Mouse (Mus musculus) forebrain, embryonic 15.5 days (tissue): Measurements from ENCODE around the gene Efhd1. TPM values are rescaled to one million over a fixed set of nuclear protein-coding genes. Genes with fewer than 3 reads are reported as not detected.

Experiments
- ATAC-seq: fragments of 200-750 bp; cut with Nextera tagmentation; replicated peaks from 2 replicates; pipeline ENCODE4 v1.8.0; 2017; ENCODE audit warnings: mild to moderate bottlenecking, moderate TSS enrichment, moderate library complexity
- H3K27ac ChIP-seq: fragments of 300-500 bp; sonication (generic); replicated peaks from 2 replicates; pipeline ENCODE4 v1.5.1; 2015; ENCODE audit warnings: mild to moderate bottlenecking, inconsistent platforms
- H3K27me3 ChIP-seq: fragments of 300-500 bp; sonication (generic); 2 replicates; pipeline ENCODE4 v1.6.1; 2015; ENCODE audit warnings: inconsistent platforms
- H3K36me3 ChIP-seq: fragments of 300-500 bp; sonication (generic); 2 replicates; pipeline ENCODE4 v1.6.1; 2015; ENCODE audit warnings: mild to moderate bottlenecking, inconsistent platforms
- H3K4me1 ChIP-seq: fragments of 300-500 bp; sonication (generic); 2 replicates; pipeline ENCODE4 v1.6.1; 2015; ENCODE audit warnings: inconsistent platforms
- H3K4me2 ChIP-seq: fragments of 300-500 bp; sonication (generic); replicated peaks from 2 replicates; pipeline ENCODE4 v1.6.1; 2015; ENCODE audit warnings: mild to moderate bottlenecking, inconsistent platforms
- H3K4me3 ChIP-seq: fragments of 300-500 bp; sonication (generic); 2 replicates; pipeline ENCODE4 v1.5.1; 2015; ENCODE audit warnings: mild to moderate bottlenecking, inconsistent platforms
- H3K9ac ChIP-seq: fragments of 300-500 bp; sonication (generic); replicated peaks from 2 replicates; pipeline ENCODE4 v1.6.1; 2015; ENCODE audit warnings: mild to moderate bottlenecking, inconsistent platforms
- H3K9me3 ChIP-seq: fragments of 300-500 bp; sonication (generic); 2 replicates; pipeline ENCODE4 v1.6.1; 2016; ENCODE audit warnings: inconsistent platforms
- WGBS: fragments of 180-500 bp; shearing (Covaris S2); methylation state at CpG from one replicate; pipeline ENCODE4 v1.1.7; 2015; ENCODE audit warnings: mixed read lengths; 5-methylcytosine and 5-hydroxymethylcytosine counted together
- polyA plus RNA-seq: library from polyadenylated mRNA; unstranded; fragments of >200 nt; fragmentation: Nextera tagmentation; extraction: Ambion mirVana; gene quantifications from 2 replicates; pipeline ENCODE4 v1.2.1, GENCODE M21; 2015

Efhd1 gene
- polyA plus RNA-seq, 1 experiment from 2014 or later, result 0.90 TPM

DNA sequence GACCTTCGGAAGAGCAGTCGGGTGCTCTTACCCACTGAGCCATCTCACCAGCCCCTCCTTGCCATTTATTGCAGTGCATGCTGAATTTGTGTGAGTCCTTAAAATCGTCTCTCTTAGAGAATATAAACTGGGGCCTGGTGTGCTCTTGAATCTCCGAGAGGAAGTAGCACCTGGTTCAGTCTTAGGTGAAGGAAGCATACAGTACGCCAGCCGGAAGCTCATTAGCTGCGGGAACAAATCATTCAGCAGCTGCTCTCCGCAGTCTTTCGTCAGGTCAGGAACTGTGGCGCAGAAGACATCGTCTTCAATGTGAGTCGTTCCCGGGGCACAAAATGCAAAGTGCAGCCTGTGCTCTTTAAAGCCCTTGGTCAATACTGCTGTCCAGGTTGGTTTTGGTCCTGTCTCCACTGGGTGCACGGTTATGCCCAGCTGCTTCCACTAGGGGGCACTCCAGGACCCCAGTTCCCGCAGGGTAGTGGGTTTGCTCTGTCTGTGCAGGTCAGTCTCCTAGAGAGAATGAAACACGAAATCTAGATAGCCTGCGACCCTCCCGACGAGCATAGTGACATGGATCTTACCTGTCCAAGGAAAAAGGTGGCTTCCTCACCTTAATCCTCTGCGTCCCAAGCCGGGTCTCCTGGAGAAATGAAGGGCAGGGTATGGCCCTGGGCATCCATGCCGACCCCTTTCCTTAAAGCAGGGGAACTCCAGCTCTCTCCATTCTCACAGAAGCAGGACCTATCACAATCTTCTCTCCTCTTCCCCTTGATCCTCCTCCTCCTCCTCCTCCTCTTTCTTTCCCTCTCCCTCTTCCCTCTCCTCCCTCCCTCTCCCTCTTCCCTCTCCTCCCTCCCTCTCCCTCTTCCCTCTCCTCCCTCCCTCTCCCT is 18.0 kb upstream of the Efhd1 start:
- H3K27ac ChIP-seq, result no peak overlapping the region
- H3K36me3 ChIP-seq, result no peaks in the 10 kb centered on the region
- no peaks in the 10 kb centered on the region for H3K9me3 ChIP-seq
- H3K27me3 ChIP-seq, result no peaks in the 10 kb centered on the region
- no peak overlapping the region for H3K9ac ChIP-seq
- no peak overlapping the region for H3K4me3 ChIP-seq
- whole genome bisulfite sequencing, result 24% methylated on average over 22 of the region's 22 CpGs
- H3K4me2 ChIP-seq, result peak overlapping the region; percentile 23; the same call in 1 of the 2 replicates
- H3K4me1 ChIP-seq, result no peaks in the 10 kb centered on the region
- ATAC-seq, result peak; percentile 88

GRCm38 (mm10) chr1:87252040-87252609 is 12.0 kb upstream of the Efhd1 start:
- Histone ChIP-seq H3K4me1 (no peaks in the 10 kb centered on the region), H3K27ac (no peak overlapping the region), H3K4me3 (no peak overlapping the region), H3K4me2 (no peak overlapping the region), H3K36me3 (no peaks in the 10 kb centered on the region), H3K9ac (no peak overlapping the region), H3K27me3 (no peaks in the 10 kb centered on the region), H3K9me3 (no peaks in the 10 kb centered on the region)
- ATAC-seq, result no peak
- WGBS, result 54% methylated on average over 5 of the region's 5 CpGs

GRCm38 (mm10) chr1:87255173-87255572 is 9.0 kb upstream of the Efhd1 start:
- no peaks in the 10 kb centered on the region for H3K27me3 ChIP-seq
- WGBS, result 70% methylated on average over 4 of the region's 4 CpGs
- H3K36me3 ChIP-seq, result no peaks in the 10 kb centered on the region
- no peak for ATAC-seq
- H3K27ac ChIP-seq, result no peak overlapping the region
- no peak overlapping the region for H3K4me2 ChIP-seq
- no peaks in the 10 kb centered on the region for H3K9me3 ChIP-seq
- peaks cover 4% of the 10 kb centered on the region; the same call in 1 of the 2 replicates for H3K4me1 ChIP-seq
- H3K4me3 ChIP-seq, result no peak overlapping the region
- H3K9ac ChIP-seq, result no peak overlapping the region

DNA sequence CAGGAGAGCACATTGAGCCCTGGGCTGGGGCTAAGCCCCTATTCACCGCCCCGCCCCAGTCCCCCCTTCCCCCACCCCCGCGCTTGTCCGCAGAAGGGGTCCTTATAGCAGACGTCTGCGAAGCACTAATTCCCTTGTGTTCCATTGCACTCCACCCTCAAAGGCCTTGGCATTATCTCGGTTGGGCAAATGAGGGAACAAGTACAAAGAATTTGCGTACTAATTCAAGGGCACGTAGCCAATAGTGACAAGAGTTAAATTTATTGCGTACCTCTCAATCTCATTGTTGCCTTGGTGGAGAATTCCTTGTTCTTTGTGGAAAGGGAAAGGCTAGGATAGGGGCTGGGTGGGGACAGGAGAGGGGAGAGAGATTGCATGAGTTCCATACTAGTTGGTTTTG is 6.5 kb upstream of the Efhd1 start:
- Histone ChIP-seq H3K4me3 (no peak overlapping the region), H3K27me3 (peaks cover under 1% of the 10 kb centered on the region; the same call in 1 of the 2 replicates), H3K9me3 (no peaks in the 10 kb centered on the region), H3K4me1 (peaks cover 4% of the 10 kb centered on the region; the same call in 1 of the 2 replicates), H3K36me3 (no peaks in the 10 kb centered on the region), H3K4me2 (no peak overlapping the region), H3K27ac (no peak overlapping the region), H3K9ac (no peak overlapping the region)
- ATAC-seq, result no peak
- 6% methylated on average over 11 of the region's 11 CpGs for WGBS

DNA sequence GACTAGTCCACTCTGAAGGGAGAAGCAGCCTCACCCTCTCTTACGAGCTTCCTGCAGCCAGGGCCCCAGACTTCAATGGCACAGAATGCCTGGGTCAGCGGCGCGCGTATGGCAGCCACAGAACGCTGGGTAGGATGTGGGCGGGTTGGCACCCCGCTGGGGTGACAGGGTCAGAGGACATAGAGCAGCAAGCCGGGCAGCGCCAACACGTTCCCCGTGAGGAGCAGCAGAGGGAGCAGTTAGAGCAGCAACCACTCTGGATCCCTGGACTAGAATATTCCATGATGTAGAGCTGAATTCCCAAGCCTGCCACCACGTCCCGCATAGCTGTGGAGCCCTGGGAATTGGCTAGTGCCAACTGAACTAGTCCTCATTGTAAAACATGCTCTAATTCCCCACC is 5.7 kb upstream of the Efhd1 start:
- WGBS, result 20% methylated on average over 14 of the region's 14 CpGs
- H3K4me3 ChIP-seq, result no peak overlapping the region
- H3K4me1 ChIP-seq, result peaks cover 9% of the 10 kb centered on the region
- no peaks in the 10 kb centered on the region for H3K36me3 ChIP-seq
- H3K4me2 ChIP-seq, result no peak overlapping the region
- no peak for ATAC-seq
- no peaks in the 10 kb centered on the region for H3K9me3 ChIP-seq
- H3K27ac ChIP-seq, result no peak overlapping the region
- no peak overlapping the region for H3K9ac ChIP-seq
- H3K27me3 ChIP-seq, result peaks cover 7% of the 10 kb centered on the region; the same call in 1 of the 2 replicates

DNA sequence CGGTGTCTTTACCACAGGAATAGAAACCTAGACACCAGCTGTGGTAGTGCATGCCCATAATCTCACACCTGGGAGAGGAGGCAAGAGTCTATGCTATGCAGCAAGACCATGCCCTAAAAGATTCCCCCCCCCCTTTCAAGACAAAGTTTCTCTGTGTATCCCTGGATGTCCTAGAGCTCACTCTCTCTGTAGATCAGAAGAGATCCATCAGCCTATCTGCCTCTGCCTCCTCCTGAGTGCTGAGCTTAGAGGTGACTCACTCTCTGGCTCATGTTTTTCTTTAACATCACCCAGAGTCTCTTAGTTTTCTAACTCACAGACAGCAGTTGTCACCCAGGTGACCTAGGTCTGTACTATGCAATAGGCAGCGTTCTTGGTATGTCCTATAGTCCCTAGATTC is 4.8 kb upstream of the Efhd1 start:
- H3K27me3 ChIP-seq, result peaks cover 15% of the 10 kb centered on the region; the same call in 1 of the 2 replicates
- ATAC-seq, result no peak
- 87% methylated on average over 2 of the region's 2 CpGs for WGBS

GRCm38 (mm10) chr1:87263257-87263656 is 906 bp upstream of the Efhd1 start:
- peaks cover 29% of the 10 kb centered on the region for H3K4me1 ChIP-seq
- peaks cover 42% of the 10 kb centered on the region for H3K27me3 ChIP-seq
- no peak overlapping the region for H3K9ac ChIP-seq
- H3K4me3 ChIP-seq, result no peak overlapping the region
- H3K4me2 ChIP-seq, result peak overlapping the region; percentile 100; the same call in 1 of the 2 replicates
- 3% methylated on average over 9 of the region's 9 CpGs for WGBS
- no peaks in the 10 kb centered on the region for H3K9me3 ChIP-seq
- no peaks in the 10 kb centered on the region for H3K36me3 ChIP-seq
- H3K27ac ChIP-seq, result no peak overlapping the region
- ATAC-seq, result no peak

More for the DNA sequence above, 4.8 kb upstream of the Efhd1 start:
- Histone ChIP-seq H3K36me3 (no peaks in the 10 kb centered on the region), H3K9ac (no peak overlapping the region), H3K4me2 (no peak overlapping the region), H3K27ac (no peak overlapping the region), H3K4me1 (peaks cover 18% of the 10 kb centered on the region), H3K9me3 (no peaks in the 10 kb centered on the region), H3K4me3 (no peak overlapping the region)

DNA sequence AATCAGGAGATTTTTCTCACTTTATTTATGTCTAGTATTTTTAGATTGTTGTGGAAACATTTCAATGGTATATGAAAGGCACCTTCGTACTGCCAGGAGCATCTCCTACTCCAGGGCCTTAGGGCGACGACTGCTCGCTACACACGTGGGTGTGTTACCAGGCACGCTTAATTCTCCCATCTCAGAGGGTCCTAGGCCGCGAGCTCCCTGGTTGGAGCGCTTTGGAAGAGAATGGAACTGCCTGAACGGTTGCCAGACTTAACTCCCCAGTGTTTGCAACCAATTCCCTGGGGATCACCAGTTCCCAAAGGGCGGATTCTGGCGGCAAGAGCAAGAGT is 398 bp upstream of the Efhd1 start:
- Histone ChIP-seq H3K27me3 (peaks cover 43% of the 10 kb centered on the region), H3K36me3 (no peaks in the 10 kb centered on the region), H3K4me3 (peak overlapping the region; percentile 56), H3K4me2 (peak overlapping the region; percentile 100), H3K27ac (no peak overlapping the region), H3K9me3 (no peaks in the 10 kb centered on the region), H3K4me1 (peaks cover 29% of the 10 kb centered on the region), H3K9ac (peak overlapping the region; percentile 47; the same call in 1 of the 2 replicates)
- WGBS, result 2% methylated on average over 12 of the region's 12 CpGs
- ATAC-seq, result 0 out of 2 replicates have a peak, but pooled peaks have one; percentile 46

DNA sequence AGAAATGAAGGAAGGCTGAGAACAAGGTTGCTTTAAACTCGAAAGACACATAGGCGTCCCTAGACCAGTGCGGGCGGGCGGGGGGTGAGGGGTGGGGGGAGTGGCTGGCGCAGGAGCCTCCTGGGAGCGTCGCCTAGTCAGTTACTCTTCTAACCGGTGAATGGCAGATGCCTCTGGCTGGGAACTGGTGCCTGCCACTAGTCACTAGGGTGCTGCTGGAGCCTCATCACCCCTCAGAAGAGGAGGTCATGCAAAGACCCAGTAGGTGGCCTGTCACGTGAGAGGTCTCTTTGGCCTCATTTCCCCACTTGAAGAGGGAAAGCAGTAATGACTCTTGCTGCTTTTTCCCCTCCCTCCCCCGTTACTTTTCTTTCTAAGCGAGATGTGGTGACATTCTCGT is 1.0 kb downstream of the Efhd1 start:
- ATAC-seq, result peak; percentile 42; the same call in 1 of the 2 replicates
- no peaks in the 10 kb centered on the region for H3K9me3 ChIP-seq
- H3K9ac ChIP-seq, result no peak overlapping the region
- peak overlapping the region; percentile 56 for H3K4me3 ChIP-seq
- H3K27me3 ChIP-seq, result peaks cover 45% of the 10 kb centered on the region
- under 1% methylated on average over 13 of the region's 13 CpGs for WGBS
- H3K36me3 ChIP-seq, result no peaks in the 10 kb centered on the region
- peaks cover 29% of the 10 kb centered on the region for H3K4me1 ChIP-seq
- peak overlapping the region; percentile 100 for H3K4me2 ChIP-seq
- H3K27ac ChIP-seq, result no peak overlapping the region

DNA sequence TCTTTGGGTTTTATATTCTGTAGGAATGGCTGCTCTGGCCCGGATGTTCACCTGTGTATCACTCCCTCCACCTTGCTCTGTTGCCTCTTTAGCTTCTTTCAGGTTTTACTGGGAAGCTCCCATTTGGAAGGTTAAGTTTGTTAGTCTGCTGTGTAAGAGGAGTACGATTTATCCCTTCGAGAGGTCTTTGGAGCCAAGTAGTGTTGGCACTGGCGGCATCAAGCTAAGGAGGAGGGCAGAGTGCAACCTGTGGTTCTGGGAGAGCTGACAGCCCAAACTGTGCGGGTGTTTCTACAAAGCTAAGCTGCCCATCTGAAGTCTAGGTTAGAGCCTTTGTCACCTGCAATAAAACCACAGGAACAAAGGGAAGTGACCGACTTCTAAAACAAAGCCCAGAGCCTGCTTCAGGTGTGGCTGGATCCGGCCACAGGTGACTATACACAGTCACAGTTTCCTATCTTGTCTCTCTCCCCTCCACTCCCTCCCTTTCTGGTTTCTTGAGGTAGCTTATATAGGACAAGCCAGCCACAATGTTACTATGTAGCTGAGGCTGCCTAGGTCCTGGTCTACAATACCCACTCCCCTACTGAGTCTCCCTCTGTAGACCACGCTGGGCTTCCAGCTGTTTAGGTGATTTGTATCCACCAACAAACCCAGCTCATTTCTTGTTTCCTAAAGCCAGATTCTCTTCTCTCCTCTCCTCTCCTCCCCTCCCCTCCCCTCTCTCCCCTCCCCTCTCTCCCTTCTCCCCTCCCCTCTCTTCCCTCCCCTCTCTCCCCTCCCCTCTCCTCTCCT is 2.3 kb downstream of the Efhd1 start:
- no peak for ATAC-seq
- 36% methylated on average over 8 of the region's 8 CpGs for WGBS
- peaks cover 45% of the 10 kb centered on the region for H3K27me3 ChIP-seq

DNA sequence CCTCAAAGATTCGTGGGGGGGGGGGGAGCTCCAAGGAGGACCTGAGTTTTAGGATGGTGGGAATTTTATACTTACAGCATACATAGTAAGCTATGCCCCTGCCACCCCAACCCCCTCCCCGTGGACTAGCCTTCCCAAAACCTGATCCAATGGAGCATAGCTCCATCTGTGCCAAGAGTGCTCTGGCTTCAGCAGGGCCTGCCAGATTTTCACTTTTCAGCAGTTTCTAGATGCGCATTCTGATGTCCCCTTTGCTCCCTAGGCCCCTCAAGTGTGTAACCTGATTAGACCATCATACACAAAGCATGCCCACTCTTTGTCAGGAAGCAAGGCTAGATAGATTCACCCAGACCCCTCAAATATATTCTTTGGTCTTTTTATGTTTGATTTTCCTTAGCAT is 6.0 kb downstream of the Efhd1 start:
- H3K4me3 ChIP-seq, result no peak overlapping the region
- ATAC-seq, result 0 out of 2 replicates have a peak, but pooled peaks have one; percentile 26
- H3K4me1 ChIP-seq, result peaks cover 17% of the 10 kb centered on the region
- WGBS, result 29% methylated on average over 3 of the region's 3 CpGs
- 0 out of 2 replicates have a peak overlapping the region, but pooled peaks have one; percentile 15 for H3K27ac ChIP-seq
- no peak overlapping the region for H3K9ac ChIP-seq
- H3K27me3 ChIP-seq, result peaks cover 21% of the 10 kb centered on the region
- H3K9me3 ChIP-seq, result no peaks in the 10 kb centered on the region
- H3K36me3 ChIP-seq, result no peaks in the 10 kb centered on the region
- no peak overlapping the region for H3K4me2 ChIP-seq

More for the DNA sequence above, 2.3 kb downstream of the Efhd1 start:
- Histone ChIP-seq H3K9me3 (no peaks in the 10 kb centered on the region), H3K4me2 (no peak overlapping the region), H3K36me3 (no peaks in the 10 kb centered on the region), H3K4me1 (peaks cover 40% of the 10 kb centered on the region), H3K4me3 (no peak overlapping the region), H3K9ac (no peak overlapping the region), H3K27ac (no peak overlapping the region)
